Mouse (Mus musculus) hindbrain, embryonic 10.5 days (tissue): Measurements from ENCODE around the gene Igfbp3. TPM values are rescaled to one million over a fixed set of nuclear protein-coding genes. Genes with fewer than 3 reads are reported as not detected.

Source experiments
- DNase-seq: peaks from one replicate; pipeline ENCODE4 v3.0.0-alpha.2; 2017; ENCODE audit warnings: low spot score
- H3K27ac ChIP-seq: fragments of 300-500 bp; sonication (generic); 2 replicates; pipeline ENCODE4 v1.5.1; 2016; ENCODE audit warnings: mild to moderate bottlenecking, moderate library complexity
- H3K27me3 ChIP-seq: fragments of 300-500 bp; sonication (generic); 2 replicates; pipeline ENCODE4 v1.6.1; 2016; ENCODE audit warnings: mild to moderate bottlenecking; ENCODE audit not compliant: poor library complexity, insufficient read depth, severe bottlenecking
- H3K36me3 ChIP-seq: fragments of 300-500 bp; sonication (generic); 2 replicates; pipeline ENCODE4 v1.6.1; 2016; ENCODE audit warnings: mild to moderate bottlenecking, moderate library complexity
- H3K4me1 ChIP-seq: fragments of 300-500 bp; sonication (generic); replicated peaks from 2 replicates; pipeline ENCODE4 v1.6.1; 2016; ENCODE audit warnings: mild to moderate bottlenecking
- H3K4me3 ChIP-seq: fragments of 300-500 bp; sonication (generic); 2 replicates; pipeline ENCODE4 v1.5.1; 2016; ENCODE audit warnings: mild to moderate bottlenecking, moderate library complexity
- H3K9me3 ChIP-seq: fragments of 300-500 bp; sonication (generic); 2 replicates; pipeline ENCODE4 v1.6.1; 2016; ENCODE audit warnings: mild to moderate bottlenecking, moderate library complexity
- WGBS: fragments of 180-500 bp; shearing (Covaris S2); methylation state at CpG from one replicate; pipeline ENCODE4 v1.1.7; 2016; 5-methylcytosine and 5-hydroxymethylcytosine counted together
- polyA plus RNA-seq: library from polyadenylated mRNA; unstranded; fragments of >200 nt; fragmentation: Nextera tagmentation; extraction: Ambion mirVana; gene quantifications from 2 replicates; pipeline ENCODE4 v1.2.1, GENCODE M21; 2016

Gene Igfbp3
- polyA plus RNA-seq = 12.5 and 13.0 TPM in 2 replicates

DNA sequence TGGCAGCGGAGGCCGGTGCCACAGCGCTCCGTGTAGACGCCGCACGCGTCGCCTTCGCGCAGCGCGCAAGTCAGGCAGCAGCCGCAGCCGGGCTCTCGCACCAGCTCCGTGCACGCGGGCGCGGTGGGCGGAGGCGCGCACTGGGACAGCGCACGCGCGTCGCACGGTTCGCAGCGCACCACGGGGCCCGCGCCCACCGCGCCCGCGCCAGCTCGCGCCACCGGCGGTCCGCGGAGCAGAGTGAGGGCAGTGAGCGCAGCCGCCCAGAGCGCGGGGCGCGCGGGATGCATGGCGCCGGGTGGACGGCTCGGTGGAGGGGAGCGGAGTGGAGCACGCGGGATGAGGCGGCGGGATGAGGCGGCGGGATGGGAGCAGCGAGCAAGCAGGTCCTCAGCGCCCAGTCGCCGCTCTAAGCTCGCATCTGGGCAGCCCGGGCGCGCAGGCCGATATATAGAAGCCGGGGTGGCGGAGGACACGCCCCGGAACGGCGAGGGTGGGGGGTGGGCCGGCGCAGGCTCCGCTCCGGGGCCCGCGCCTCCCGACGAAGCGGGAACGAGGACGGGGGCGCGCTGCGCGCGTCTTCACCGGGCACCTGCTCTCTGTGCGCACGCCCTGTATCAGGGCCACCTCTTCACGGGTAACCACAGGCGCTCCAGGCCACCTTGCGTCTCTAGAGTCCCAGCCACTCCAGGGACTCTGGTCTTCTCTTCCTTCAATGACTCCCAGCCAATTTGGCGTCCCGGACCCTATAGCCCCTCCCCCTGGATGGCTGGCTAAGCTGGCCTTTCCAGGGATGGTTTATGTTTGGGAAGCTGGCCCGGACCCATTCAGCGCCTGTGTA, at the start of gene Igfbp3:
Igfbp3 (minus strand) TSS at position 423 of the 841 bp plus-strand sequence.
- H3K36me3 ChIP-seq = no peaks in the 10 kb centered on the region
- peaks cover 35% of the 10 kb centered on the region for H3K4me1 ChIP-seq
- peak within 1 kb of the TSS; percentile 76 for H3K4me3 ChIP-seq
- peaks cover 44% of the 10 kb centered on the region for H3K27me3 ChIP-seq
- H3K27ac ChIP-seq = peak within 1 kb of the TSS; percentile 84
- H3K9me3 ChIP-seq = no peaks in the 10 kb centered on the region
- DNase-seq = peak; percentile 65
- WGBS = under 1% methylated on average over 104 of the region's 104 CpGs

DNA sequence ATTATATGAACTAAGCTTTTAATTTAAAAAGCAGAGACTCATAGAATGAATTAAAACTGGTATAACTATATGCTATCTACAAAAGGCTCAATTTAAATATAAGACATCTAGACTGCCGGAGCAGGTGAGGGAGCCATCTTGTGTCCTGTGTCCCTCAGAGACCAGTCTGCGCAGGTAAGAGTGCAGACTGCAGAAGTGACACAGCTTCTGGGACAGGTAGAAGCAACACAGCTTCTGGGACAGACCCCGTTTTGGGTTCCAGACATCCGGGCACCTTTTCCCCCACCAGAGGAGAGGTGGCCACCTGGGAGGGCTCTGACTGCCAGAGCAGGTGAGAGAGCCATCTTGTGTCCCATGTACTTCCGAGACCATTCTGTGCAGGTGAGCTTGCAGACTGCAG, 37.1 kb upstream of the Igfbp3 start:
- Histone ChIP-seq H3K27ac (no peak overlapping the region), H3K27me3 (no peaks in the 10 kb centered on the region), H3K4me1 (no peaks in the 10 kb centered on the region), H3K9me3 (no peaks in the 10 kb centered on the region), H3K4me3 (no peak overlapping the region), H3K36me3 (no peaks in the 10 kb centered on the region)
- DNase-seq = no peak
- WGBS = 90% methylated on average over 5 of the region's 5 CpGs

DNA sequence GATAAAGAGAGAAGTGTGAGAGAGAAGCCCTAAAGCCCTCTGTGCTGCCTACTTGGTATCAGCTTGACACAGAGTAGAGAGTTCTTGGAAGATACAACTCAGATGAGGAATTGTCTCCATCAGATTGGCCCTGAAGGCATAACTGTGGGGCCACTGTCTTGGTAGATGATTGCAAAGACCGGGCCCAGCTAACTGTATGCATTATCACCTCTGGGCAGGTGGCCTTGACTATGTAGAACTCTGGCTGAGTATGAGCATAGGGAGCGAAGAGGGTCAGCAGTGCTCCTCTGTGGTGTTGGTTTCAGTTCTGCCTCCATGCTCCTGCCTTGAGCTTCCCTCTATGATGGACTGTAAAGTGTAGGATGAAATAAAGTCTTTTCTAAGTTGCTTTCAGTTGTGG, 36.7 kb upstream of the Igfbp3 start:
- H3K27me3 ChIP-seq = no peaks in the 10 kb centered on the region
- no peak overlapping the region for H3K27ac ChIP-seq
- DNase-seq = no peak
- 86% methylated on average over 2 of the region's 2 CpGs for WGBS
- H3K36me3 ChIP-seq = no peaks in the 10 kb centered on the region
- H3K4me3 ChIP-seq = no peak overlapping the region
- H3K4me1 ChIP-seq = no peaks in the 10 kb centered on the region
- H3K9me3 ChIP-seq = no peaks in the 10 kb centered on the region

DNA sequence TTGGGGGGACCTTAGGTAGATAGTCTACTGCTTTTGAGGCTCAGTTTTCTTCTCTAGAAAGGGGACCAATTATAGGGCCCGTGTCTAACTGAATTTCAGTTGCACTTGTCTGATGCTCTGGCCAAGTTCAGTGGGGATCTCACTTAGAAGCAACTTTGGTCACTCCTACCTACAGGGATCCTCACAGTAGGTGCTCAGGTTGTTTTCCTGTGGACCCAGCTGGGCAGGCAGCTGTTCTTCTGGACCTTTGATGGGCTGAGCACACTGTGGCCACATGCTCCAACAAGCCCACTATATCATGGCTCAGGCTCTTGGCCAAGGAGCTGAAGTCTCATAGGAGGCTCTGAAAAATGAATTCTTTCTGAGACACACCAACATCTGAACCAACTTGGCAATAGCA, 31.1 kb upstream of the Igfbp3 start:
- Histone ChIP-seq H3K4me3 (no peak overlapping the region), H3K4me1 (no peaks in the 10 kb centered on the region), H3K27me3 (no peaks in the 10 kb centered on the region), H3K27ac (no peak overlapping the region), H3K36me3 (no peaks in the 10 kb centered on the region), H3K9me3 (no peaks in the 10 kb centered on the region)
- no peak for DNase-seq
- WGBS = 77% methylated on average over 1 of the region's 1 CpGs

DNA sequence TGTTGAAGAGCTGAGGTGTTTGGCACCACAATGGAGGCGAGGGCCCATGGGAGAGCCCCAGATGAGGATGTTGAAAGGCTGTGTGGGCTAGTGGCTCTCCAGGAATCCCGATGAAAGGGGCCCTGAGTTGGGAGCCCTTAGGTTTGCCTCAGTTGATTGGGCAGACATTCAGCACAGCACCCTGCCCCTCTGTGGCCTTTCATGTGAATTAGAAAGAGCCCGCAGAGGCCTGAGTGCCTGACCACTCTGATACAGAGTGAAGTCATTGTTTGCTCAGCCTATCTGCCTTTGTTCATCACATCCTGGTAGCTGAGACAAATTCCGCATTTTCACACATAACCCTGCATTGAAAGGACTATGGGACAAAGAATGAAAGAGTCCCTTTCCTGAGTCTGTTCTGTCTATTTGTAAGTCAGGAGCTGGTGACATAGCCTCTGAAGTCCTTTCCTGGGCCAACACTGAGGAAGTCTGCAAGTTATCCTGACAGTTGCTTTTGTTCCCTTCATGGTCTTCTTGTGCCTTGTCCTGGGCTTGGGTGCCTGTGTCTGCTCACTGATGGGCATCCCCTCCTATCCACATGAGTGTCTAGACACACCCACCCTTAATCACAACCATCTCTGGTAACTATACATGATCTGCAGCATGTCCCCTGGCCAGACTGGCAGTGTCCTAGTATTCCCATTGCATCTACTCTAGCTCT, 25.5 kb upstream of the Igfbp3 start:
- DNase-seq = no peak
- Histone ChIP-seq H3K4me1 (peaks cover 16% of the 10 kb centered on the region; the same call in 1 of the 2 replicates), H3K4me3 (no peak overlapping the region), H3K9me3 (no peaks in the 10 kb centered on the region), H3K36me3 (no peaks in the 10 kb centered on the region), H3K27me3 (no peaks in the 10 kb centered on the region), H3K27ac (0 out of 2 replicates have a peak overlapping the region, but pooled peaks have one; percentile 4)
- WGBS = 61% methylated on average over 4 of the region's 4 CpGs

DNA sequence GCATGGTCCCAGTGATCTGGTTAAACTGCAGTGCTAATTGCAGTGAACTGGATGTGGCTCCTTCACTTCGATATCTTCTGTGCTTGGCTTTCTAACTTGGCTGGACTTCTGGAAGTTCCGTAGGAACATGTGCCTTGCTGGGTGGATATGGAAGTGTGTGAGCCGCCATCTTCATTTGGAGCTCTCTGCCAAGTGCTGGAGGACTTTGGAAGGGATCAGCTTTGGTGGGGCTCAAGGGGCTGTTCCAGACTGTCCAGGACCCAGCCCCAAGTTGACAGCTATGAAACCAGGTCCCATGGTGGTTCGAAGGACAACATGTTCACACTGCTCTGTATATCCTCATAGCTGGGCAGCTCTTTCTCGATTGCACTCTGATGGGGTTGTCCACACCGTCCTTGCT, 24.8 kb upstream of the Igfbp3 start:
- H3K36me3 ChIP-seq = no peaks in the 10 kb centered on the region
- H3K9me3 ChIP-seq = no peaks in the 10 kb centered on the region
- H3K4me1 ChIP-seq = peaks cover 16% of the 10 kb centered on the region; the same call in 1 of the 2 replicates
- 91% methylated on average over 6 of the region's 6 CpGs for WGBS
- no peak for DNase-seq
- 0 out of 2 replicates have a peak overlapping the region, but pooled peaks have one; percentile 4 for H3K27ac ChIP-seq
- no peak overlapping the region for H3K4me3 ChIP-seq
- no peaks in the 10 kb centered on the region for H3K27me3 ChIP-seq

DNA sequence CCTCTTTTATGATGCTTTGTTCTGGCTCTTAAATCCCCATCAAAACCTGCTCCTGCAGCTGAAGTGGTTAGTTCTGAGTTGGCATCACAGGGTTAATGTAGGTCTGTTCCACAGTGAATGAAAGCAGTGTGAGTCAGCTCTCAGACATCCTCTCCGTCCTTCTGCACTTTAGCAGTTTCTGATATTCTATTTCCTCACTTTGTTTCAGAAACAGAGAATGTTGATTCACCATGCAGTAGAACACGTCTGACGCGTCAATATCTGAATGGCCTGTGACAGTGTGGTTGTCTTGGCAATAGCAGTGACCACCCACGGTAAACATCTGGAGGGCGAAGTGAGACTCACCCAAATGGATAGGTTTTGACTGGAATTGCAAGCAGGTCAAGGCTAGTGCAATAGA, 24.0 kb upstream of the Igfbp3 start:
- Histone ChIP-seq H3K27me3 (no peaks in the 10 kb centered on the region), H3K27ac (no peak overlapping the region), H3K9me3 (no peaks in the 10 kb centered on the region), H3K36me3 (no peaks in the 10 kb centered on the region), H3K4me1 (peaks cover 16% of the 10 kb centered on the region; the same call in 1 of the 2 replicates), H3K4me3 (no peak overlapping the region)
- no peak for DNase-seq
- WGBS = 76% methylated on average over 6 of the region's 6 CpGs

DNA sequence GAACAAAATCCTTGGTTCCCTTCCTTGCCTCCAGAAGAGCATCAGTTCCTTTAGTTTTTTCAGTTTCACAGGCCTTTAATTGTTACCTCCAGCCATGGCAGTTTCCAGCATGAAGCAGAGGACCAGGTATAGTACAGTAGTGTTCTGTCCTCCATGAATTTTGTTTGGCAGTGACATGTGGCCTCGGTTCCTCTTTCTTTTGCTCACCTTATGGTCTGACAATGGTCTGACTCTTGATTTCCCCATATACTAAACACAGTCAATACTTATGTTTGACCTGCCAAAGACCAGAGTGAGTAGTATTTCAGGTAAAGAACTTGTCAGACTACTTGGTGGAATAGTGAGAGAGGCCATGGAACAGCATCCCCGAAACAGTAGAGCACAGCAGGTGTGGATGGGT, 23.0 kb upstream of the Igfbp3 start:
- Histone ChIP-seq H3K4me3 (no peak overlapping the region), H3K36me3 (no peaks in the 10 kb centered on the region), H3K4me1 (peaks cover 16% of the 10 kb centered on the region; the same call in 1 of the 2 replicates), H3K9me3 (no peaks in the 10 kb centered on the region), H3K27me3 (no peaks in the 10 kb centered on the region), H3K27ac (no peak overlapping the region)
- no peak for DNase-seq
- WGBS = 94% methylated on average over 2 of the region's 2 CpGs

DNA sequence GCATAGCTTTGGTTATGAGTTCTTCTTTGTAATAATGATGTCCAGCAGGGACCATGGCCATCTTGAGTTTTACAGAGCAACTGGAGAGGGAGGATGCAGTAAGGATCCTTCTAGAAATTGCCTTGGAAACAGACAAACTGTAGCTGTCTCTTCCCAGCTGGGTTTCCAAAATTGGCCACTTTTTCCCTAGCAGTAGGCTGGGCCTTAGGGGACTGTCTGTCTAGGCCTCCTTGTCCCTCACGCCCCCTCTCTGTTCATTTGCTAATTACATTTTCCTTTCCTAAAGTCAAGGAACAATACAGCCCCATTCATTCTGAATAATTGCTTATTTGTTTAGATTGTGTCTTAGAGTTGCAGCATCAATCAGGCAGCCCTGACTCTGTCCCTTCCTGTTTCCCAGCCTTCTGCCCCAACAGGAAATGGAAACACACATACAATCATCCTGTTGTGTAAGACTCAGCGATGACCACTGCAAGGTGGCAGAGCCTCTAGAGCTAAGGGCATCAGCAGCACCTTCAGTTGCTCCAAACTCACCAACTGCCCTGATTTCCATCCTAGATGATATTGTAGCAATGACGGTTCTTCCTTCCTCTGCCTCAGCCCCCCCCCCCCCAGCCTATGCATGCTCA, 21.4 kb upstream of the Igfbp3 start:
- Histone ChIP-seq H3K27me3 (no peaks in the 10 kb centered on the region), H3K9me3 (no peaks in the 10 kb centered on the region), H3K4me1 (peaks cover 16% of the 10 kb centered on the region; the same call in 1 of the 2 replicates), H3K27ac (no peak overlapping the region; the same call in 1 of the 2 replicates), H3K4me3 (no peak overlapping the region), H3K36me3 (no peaks in the 10 kb centered on the region)
- no peak for DNase-seq
- 58% methylated on average over 3 of the region's 3 CpGs for WGBS

DNA sequence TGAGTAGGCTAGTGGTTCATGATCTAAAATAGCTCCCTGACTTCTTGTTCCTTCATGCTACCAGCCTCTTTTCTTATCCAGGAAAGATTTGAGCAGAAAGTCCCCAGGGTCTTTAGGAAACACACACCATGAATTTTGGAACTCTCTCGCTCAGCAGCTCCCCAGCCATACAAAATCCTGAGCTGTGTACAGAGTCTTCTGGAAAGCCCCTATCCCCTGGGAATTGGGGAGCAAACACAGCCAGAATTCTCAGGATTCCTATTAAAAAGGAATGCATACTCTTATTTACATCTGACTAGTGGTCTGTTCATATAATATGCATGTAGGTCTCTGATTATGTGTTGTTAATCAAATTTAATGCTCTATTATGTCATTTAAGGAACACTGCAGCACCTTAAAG, 20.7 kb upstream of the Igfbp3 start:
- Histone ChIP-seq H3K9me3 (no peaks in the 10 kb centered on the region), H3K27ac (no peak overlapping the region), H3K27me3 (no peaks in the 10 kb centered on the region), H3K4me1 (peaks cover 16% of the 10 kb centered on the region; the same call in 1 of the 2 replicates), H3K36me3 (no peaks in the 10 kb centered on the region), H3K4me3 (no peak overlapping the region)
- WGBS = 78% methylated on average over 1 of the region's 1 CpGs
- DNase-seq = no peak

DNA sequence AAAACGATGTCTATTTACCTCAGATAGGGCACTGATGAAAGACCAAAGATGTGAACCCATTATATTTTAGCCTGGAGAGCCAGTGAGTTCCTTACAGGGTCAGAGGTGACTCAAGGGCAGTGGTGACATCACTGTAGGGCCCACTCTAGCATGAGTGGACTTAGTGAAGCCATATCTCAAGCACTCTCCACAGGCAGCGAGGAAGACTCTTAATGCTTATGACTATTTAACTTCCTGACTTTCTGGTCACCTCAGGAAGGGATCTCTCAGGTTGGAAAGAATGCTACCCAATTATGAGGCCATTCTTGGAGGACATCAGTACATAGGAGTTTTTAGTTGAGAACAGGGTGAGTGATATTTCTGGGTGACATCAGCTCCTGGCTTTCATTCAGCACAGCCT, 19.6 kb upstream of the Igfbp3 start:
- peaks cover 8% of the 10 kb centered on the region; the same call in 1 of the 2 replicates for H3K4me1 ChIP-seq
- no peaks in the 10 kb centered on the region for H3K27me3 ChIP-seq
- no peak overlapping the region for H3K27ac ChIP-seq
- no peak overlapping the region for H3K4me3 ChIP-seq
- no peak for DNase-seq
- H3K9me3 ChIP-seq = no peaks in the 10 kb centered on the region
- H3K36me3 ChIP-seq = no peaks in the 10 kb centered on the region
- WGBS = 81% methylated on average over 2 of the region's 2 CpGs

DNA sequence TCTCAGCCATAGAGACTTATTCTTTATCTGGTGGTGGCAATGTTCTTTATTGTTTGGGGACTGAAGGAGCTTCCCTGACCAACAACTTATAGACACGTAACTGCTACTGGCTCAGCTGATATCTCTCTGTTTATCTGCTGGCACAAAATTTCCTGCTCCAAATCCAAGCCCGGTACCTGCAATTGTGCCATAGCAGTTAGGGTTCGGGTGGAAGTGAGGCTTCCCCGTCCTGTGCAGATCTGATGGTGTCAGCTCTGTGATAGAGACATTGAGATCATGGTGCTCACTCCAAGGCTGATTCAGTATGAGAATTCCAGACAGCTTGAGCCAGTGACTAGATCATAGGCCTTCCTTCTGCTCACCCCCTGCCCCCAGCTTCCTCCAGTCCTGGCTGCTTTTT, 18.2 kb upstream of the Igfbp3 start:
- peaks cover 8% of the 10 kb centered on the region; the same call in 1 of the 2 replicates for H3K4me1 ChIP-seq
- DNase-seq = no peak
- 91% methylated on average over 4 of the region's 4 CpGs for WGBS
- H3K9me3 ChIP-seq = no peaks in the 10 kb centered on the region
- H3K4me3 ChIP-seq = no peak overlapping the region
- no peaks in the 10 kb centered on the region for H3K36me3 ChIP-seq
- H3K27me3 ChIP-seq = no peaks in the 10 kb centered on the region
- no peak overlapping the region for H3K27ac ChIP-seq
